Mouse (Mus musculus): Measurements from ENCODE around the gene Slc22a6. TPM values are rescaled to one million over a fixed set of nuclear protein-coding genes. Genes with fewer than 3 reads are reported as not detected.

The Slc22a6 gene
- polyA plus RNA-seq (2014; fragmentation: Nextera tagmentation; extraction: Ambion mirVana), result 0.10 and 0.29 TPM in 2 replicates

- DNase-seq (ENCODE audit: low spot score), result no peak
- ATAC-seq (replicated peaks; ENCODE audit: insufficient number of reproducible peaks, low FRiP score, low TSS enrichment, low read depth), result no peak
- Histone ChIP-seq H3K9ac (replicated peaks; ENCODE audit: low read length) (no peak within 1 kb of the TSS), H3K27me3 (ENCODE audit: control insufficient read depth, insufficient read depth, low read length) (no peaks in the 10 kb centered on the region), H3K4me1 (ENCODE audit: control insufficient read depth, insufficient read depth, low read length) (no peaks in the 10 kb centered on the region), H3K9me3 (replicated peaks; ENCODE audit: control insufficient read depth, low read length) (no peaks in the 10 kb centered on the region), H3K27ac (replicated peaks; ENCODE audit: low read depth, low read length) (no peak within 1 kb of the TSS), H3K4me3 (ENCODE audit: low read depth, low read length) (no peak within 1 kb of the TSS), H3K4me2 (ENCODE audit: low read depth, low read length) (no peak within 1 kb of the TSS), H3K36me3 (replicated peaks; ENCODE audit: control insufficient read depth, insufficient read depth, low read depth, low read length) (no peaks in the 10 kb centered on the region)
- 16% methylated on average over 7 of the region's 7 CpGs for WGBS
Measured at GRCm38 (mm10) chr19:8617904-8618303, at the start of gene Slc22a6. TSS of gene Slc22a6 (plus strand) at chr19:8618039.

- Histone ChIP-seq H3K9me3 (replicated peaks; ENCODE audit: control insufficient read depth, low read length) (no peaks in the 10 kb centered on the region), H3K27me3 (ENCODE audit: control insufficient read depth, insufficient read depth, low read length) (no peaks in the 10 kb centered on the region), H3K36me3 (replicated peaks; ENCODE audit: control insufficient read depth, insufficient read depth, low read depth, low read length) (no peaks in the 10 kb centered on the region), H3K27ac (replicated peaks; ENCODE audit: low read depth, low read length) (no peak overlapping the region), H3K9ac (replicated peaks; ENCODE audit: low read length) (0 out of 2 replicates have a peak overlapping the region, but pooled peaks have one; percentile 29), H3K4me3 (ENCODE audit: low read depth, low read length) (0 out of 2 replicates have a peak overlapping the region, but pooled peaks have one; percentile 7), H3K4me2 (ENCODE audit: low read depth, low read length) (peak overlapping the region; percentile 39), H3K4me1 (ENCODE audit: control insufficient read depth, insufficient read depth, low read length) (no peaks in the 10 kb centered on the region)
- DNase-seq (ENCODE audit: low spot score) (peak; percentile 66), ATAC-seq (replicated peaks; ENCODE audit: insufficient number of reproducible peaks, low FRiP score, low TSS enrichment, low read depth) (no peak; the same call in 1 of the 2 replicates)
- 3% methylated on average over 14 of the region's 14 CpGs for WGBS
Measured at GRCm38 (mm10) chr19:8569453-8569863, 48.4 kb upstream of the Slc22a6 start.

GRCm38 (mm10) chr19:8570341-8571040, 47.3 kb upstream of the Slc22a6 start:
- Histone ChIP-seq H3K27ac (replicated peaks; ENCODE audit: low read depth, low read length) (no peak overlapping the region), H3K4me2 (ENCODE audit: low read depth, low read length) (no peak overlapping the region), H3K9me3 (replicated peaks; ENCODE audit: control insufficient read depth, low read length) (no peaks in the 10 kb centered on the region), H3K27me3 (ENCODE audit: control insufficient read depth, insufficient read depth, low read length) (no peaks in the 10 kb centered on the region), H3K9ac (replicated peaks; ENCODE audit: low read length) (no peak overlapping the region), H3K36me3 (replicated peaks; ENCODE audit: control insufficient read depth, insufficient read depth, low read depth, low read length) (no peaks in the 10 kb centered on the region), H3K4me3 (ENCODE audit: low read depth, low read length) (no peak overlapping the region), H3K4me1 (ENCODE audit: control insufficient read depth, insufficient read depth, low read length) (no peaks in the 10 kb centered on the region)
- no peak for DNase-seq (ENCODE audit: low spot score)
- ATAC-seq (replicated peaks; ENCODE audit: insufficient number of reproducible peaks, low FRiP score, low TSS enrichment, low read depth), result no peak
- 55% methylated on average over 2 of the region's 2 CpGs for WGBS

GRCm38 (mm10) chr19:8571746-8572145, 46.1 kb upstream of the Slc22a6 start:
- H3K36me3 ChIP-seq (replicated peaks; ENCODE audit: control insufficient read depth, insufficient read depth, low read depth, low read length), result no peaks in the 10 kb centered on the region
- 65% methylated on average over 7 of the region's 7 CpGs for WGBS
- ATAC-seq (replicated peaks; ENCODE audit: insufficient number of reproducible peaks, low FRiP score, low TSS enrichment, low read depth) (no peak), DNase-seq (ENCODE audit: low spot score) (no peak)
- no peak overlapping the region for H3K4me3 ChIP-seq (ENCODE audit: low read depth, low read length)
- H3K9me3 ChIP-seq (replicated peaks; ENCODE audit: control insufficient read depth, low read length), result no peaks in the 10 kb centered on the region
- no peak overlapping the region for H3K27ac ChIP-seq (replicated peaks; ENCODE audit: low read depth, low read length)
- no peaks in the 10 kb centered on the region for H3K27me3 ChIP-seq (ENCODE audit: control insufficient read depth, insufficient read depth, low read length)
- H3K9ac ChIP-seq (replicated peaks; ENCODE audit: low read length), result no peak overlapping the region
- H3K4me1 ChIP-seq (ENCODE audit: control insufficient read depth, insufficient read depth, low read length), result no peaks in the 10 kb centered on the region
- no peak overlapping the region for H3K4me2 ChIP-seq (ENCODE audit: low read depth, low read length)

GRCm38 (mm10) chr19:8572485-8572884, 45.4 kb upstream of the Slc22a6 start:
- Histone ChIP-seq H3K4me2 (ENCODE audit: low read depth, low read length) (no peak overlapping the region), H3K9ac (replicated peaks; ENCODE audit: low read length) (no peak overlapping the region), H3K27me3 (ENCODE audit: control insufficient read depth, insufficient read depth, low read length) (no peaks in the 10 kb centered on the region), H3K9me3 (replicated peaks; ENCODE audit: control insufficient read depth, low read length) (no peaks in the 10 kb centered on the region), H3K4me3 (ENCODE audit: low read depth, low read length) (no peak overlapping the region), H3K27ac (replicated peaks; ENCODE audit: low read depth, low read length) (no peak overlapping the region), H3K4me1 (ENCODE audit: control insufficient read depth, insufficient read depth, low read length) (no peaks in the 10 kb centered on the region), H3K36me3 (replicated peaks; ENCODE audit: control insufficient read depth, insufficient read depth, low read depth, low read length) (no peaks in the 10 kb centered on the region)
- WGBS, result 36% methylated on average over 3 of the region's 3 CpGs
- ATAC-seq (replicated peaks; ENCODE audit: insufficient number of reproducible peaks, low FRiP score, low TSS enrichment, low read depth), result no peak
- no peak for DNase-seq (ENCODE audit: low spot score)

- H3K9ac ChIP-seq (replicated peaks; ENCODE audit: low read length), result no peak overlapping the region
- DNase-seq (ENCODE audit: low spot score) (no peak), ATAC-seq (replicated peaks; ENCODE audit: insufficient number of reproducible peaks, low FRiP score, low TSS enrichment, low read depth) (no peak)
- H3K9me3 ChIP-seq (replicated peaks; ENCODE audit: control insufficient read depth, low read length), result no peaks in the 10 kb centered on the region
- no peaks in the 10 kb centered on the region for H3K4me1 ChIP-seq (ENCODE audit: control insufficient read depth, insufficient read depth, low read length)
- no peak overlapping the region for H3K4me2 ChIP-seq (ENCODE audit: low read depth, low read length)
- no peak overlapping the region for H3K4me3 ChIP-seq (ENCODE audit: low read depth, low read length)
- WGBS, result 86% methylated on average over 4 of the region's 4 CpGs
- no peak overlapping the region for H3K27ac ChIP-seq (replicated peaks; ENCODE audit: low read depth, low read length)
- no peaks in the 10 kb centered on the region for H3K36me3 ChIP-seq (replicated peaks; ENCODE audit: control insufficient read depth, insufficient read depth, low read depth, low read length)
- no peaks in the 10 kb centered on the region for H3K27me3 ChIP-seq (ENCODE audit: control insufficient read depth, insufficient read depth, low read length)
Measured at GRCm38 (mm10) chr19:8577432-8577831, 40.4 kb upstream of the Slc22a6 start.

- DNase-seq (ENCODE audit: low spot score) (peak; percentile 86), ATAC-seq (replicated peaks; ENCODE audit: insufficient number of reproducible peaks, low FRiP score, low TSS enrichment, low read depth) (peak; percentile 32; the same call in 1 of the 2 replicates)
- Histone ChIP-seq H3K9me3 (replicated peaks; ENCODE audit: control insufficient read depth, low read length) (no peaks in the 10 kb centered on the region), H3K4me2 (ENCODE audit: low read depth, low read length) (peak overlapping the region; percentile 47), H3K4me3 (ENCODE audit: low read depth, low read length) (peak overlapping the region; percentile 17), H3K27ac (replicated peaks; ENCODE audit: low read depth, low read length) (no peak overlapping the region), H3K9ac (replicated peaks; ENCODE audit: low read length) (peak overlapping the region; percentile 40; the same call in 1 of the 2 replicates), H3K27me3 (ENCODE audit: control insufficient read depth, insufficient read depth, low read length) (no peaks in the 10 kb centered on the region), H3K36me3 (replicated peaks; ENCODE audit: control insufficient read depth, insufficient read depth, low read depth, low read length) (no peaks in the 10 kb centered on the region), H3K4me1 (ENCODE audit: control insufficient read depth, insufficient read depth, low read length) (no peaks in the 10 kb centered on the region)
- 10% methylated on average over 24 of the region's 24 CpGs for WGBS
Measured at GRCm38 (mm10) chr19:8578293-8578969, 39.4 kb upstream of the Slc22a6 start.

- WGBS, result 67% methylated on average over 2 of the region's 2 CpGs
- Histone ChIP-seq H3K4me1 (ENCODE audit: control insufficient read depth, insufficient read depth, low read length) (no peaks in the 10 kb centered on the region), H3K9ac (replicated peaks; ENCODE audit: low read length) (no peak overlapping the region), H3K4me3 (ENCODE audit: low read depth, low read length) (no peak overlapping the region), H3K36me3 (replicated peaks; ENCODE audit: control insufficient read depth, insufficient read depth, low read depth, low read length) (no peaks in the 10 kb centered on the region), H3K27me3 (ENCODE audit: control insufficient read depth, insufficient read depth, low read length) (no peaks in the 10 kb centered on the region), H3K27ac (replicated peaks; ENCODE audit: low read depth, low read length) (no peak overlapping the region), H3K9me3 (replicated peaks; ENCODE audit: control insufficient read depth, low read length) (no peaks in the 10 kb centered on the region), H3K4me2 (ENCODE audit: low read depth, low read length) (no peak overlapping the region)
- DNase-seq (ENCODE audit: low spot score), result no peak
- ATAC-seq (replicated peaks; ENCODE audit: insufficient number of reproducible peaks, low FRiP score, low TSS enrichment, low read depth), result no peak
Measured at GRCm38 (mm10) chr19:8578970-8579342, 38.9 kb upstream of the Slc22a6 start.
